Mouse (Mus musculus) cerebellum, postnatal 25 days (tissue): ENCODE measurements around the gene Polr1d.

ENCODE experiments used
- DNase-seq, 2 experiments: peaks; one replicate each; pipeline ENCODE4 v3.0.0; 2021; ENCODE audit warnings: mixed read lengths in 2 of 2

Gene Polr1d

GRCm38 (mm10) chr5:147076799-147077165 lies at the start of gene Polr1d:
TSS of gene Polr1d (plus strand) at chr5:147077050.
- DNase-seq: no peak

GRCm38 (mm10) chr5:147031281-147031680 lies 45.6 kb upstream of the Polr1d start:
- no peak for DNase-seq

- DNase-seq: no peak
Observed at GRCm38 (mm10) chr5:147033155-147033554, 43.7 kb upstream of the Polr1d start.

GRCm38 (mm10) chr5:147034283-147034682 lies 42.6 kb upstream of the Polr1d start:
- no peak for DNase-seq

GRCm38 (mm10) chr5:147035301-147035700 lies 41.5 kb upstream of the Polr1d start:
- no peak for DNase-seq

- DNase-seq: no peak
Observed at GRCm38 (mm10) chr5:147036028-147036427, 40.8 kb upstream of the Polr1d start.

GRCm38 (mm10) chr5:147036661-147037060 lies 40.2 kb upstream of the Polr1d start:
- no peak for DNase-seq

- no peak for DNase-seq
Observed at GRCm38 (mm10) chr5:147037601-147038000, 39.2 kb upstream of the Polr1d start.

- DNase-seq: no peak
Observed at GRCm38 (mm10) chr5:147039394-147039793, 37.5 kb upstream of the Polr1d start.

- DNase-seq: peak; percentile 41 to 42
Observed at GRCm38 (mm10) chr5:147041965-147042937, 34.6 kb upstream of the Polr1d start.

GRCm38 (mm10) chr5:147043240-147043844 lies 33.5 kb upstream of the Polr1d start:
- DNase-seq: no peak

- peak in 1 of 2 experiments; percentile 15 for DNase-seq
Observed at GRCm38 (mm10) chr5:147045311-147045710, 31.5 kb upstream of the Polr1d start.

GRCm38 (mm10) chr5:147045929-147046328 lies 30.9 kb upstream of the Polr1d start:
- peak in 1 of 2 experiments; percentile 27 for DNase-seq

- DNase-seq: no peak
Observed at GRCm38 (mm10) chr5:147049544-147050209, 27.2 kb upstream of the Polr1d start.

- no peak for DNase-seq
Observed at GRCm38 (mm10) chr5:147050816-147051499, 25.9 kb upstream of the Polr1d start.

- peak in 1 of 2 experiments; percentile 52 for DNase-seq
Observed at GRCm38 (mm10) chr5:147051500-147052308, 25.1 kb upstream of the Polr1d start.

GRCm38 (mm10) chr5:147052309-147052558 lies 24.6 kb upstream of the Polr1d start:
- no peak for DNase-seq

GRCm38 (mm10) chr5:147053071-147053470 lies 23.8 kb upstream of the Polr1d start:
- no peak for DNase-seq

- no peak for DNase-seq
Observed at GRCm38 (mm10) chr5:147053481-147053880, 23.4 kb upstream of the Polr1d start.

- peak in 1 of 2 experiments; percentile 15 for DNase-seq
Observed at GRCm38 (mm10) chr5:147054328-147054727, 22.5 kb upstream of the Polr1d start.

GRCm38 (mm10) chr5:147054747-147055270 lies 22.0 kb upstream of the Polr1d start:
- no peak for DNase-seq
